Mouse (Mus musculus): ENCODE results near the gene Slc38a2. TPM values are rescaled to one million over a fixed set of nuclear protein-coding genes. Genes with fewer than 3 reads are reported as not detected.

Gene Slc38a2
- total and polyA plus RNA-seq, 2 experiments = 22.1 to 73.9 TPM

DNA sequence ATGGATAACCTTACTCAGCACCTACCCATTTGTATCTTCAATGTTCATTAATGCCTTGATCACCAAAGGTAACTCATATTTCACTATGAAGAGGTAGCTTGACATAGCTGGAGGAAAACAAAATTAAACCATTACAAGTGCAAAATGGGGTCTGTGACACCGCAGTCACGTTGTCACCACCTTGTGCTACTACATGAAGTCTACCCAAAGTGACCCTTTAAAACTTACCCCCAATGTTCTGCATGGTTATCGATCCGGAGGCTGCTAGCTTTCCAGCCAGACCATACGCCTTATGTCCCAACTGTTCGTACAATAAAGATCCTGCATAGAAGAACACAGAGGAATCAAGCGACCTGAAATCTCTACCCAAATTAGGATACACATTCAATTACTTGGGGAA, 4.5 kb downstream of the Slc38a2 start:
- no peak for TF ChIP-seq POLR2A (IDR thresholded peaks at IDR 0.05; ENCODE audit: extremely low read depth, insufficient read depth, low read length)
- TF ChIP-seq CTCF (IDR thresholded peaks at IDR 0.05; ENCODE audit: low read depth, low read length) = no peak
- Histone ChIP-seq H3K27me3 (ENCODE audit: control insufficient read depth, insufficient read depth, low read length) (no peaks in the 10 kb centered on the region), H3K9ac (ENCODE audit: low read depth, low read length) (no peak overlapping the region), H3K79me2 (ENCODE audit: control insufficient read depth, insufficient read depth, low read length) (peaks cover 4% of the 10 kb centered on the region; the same call in 1 of the 2 replicates), H3K27ac (replicated peaks; ENCODE audit: insufficient read depth, low read depth, low read length) (no peak overlapping the region), H3K4me3 (ENCODE audit: insufficient read depth, low read depth, low read length) (no peak overlapping the region), H3K4me1 (ENCODE audit: control insufficient read depth, insufficient read depth, low read length) (peaks cover 4% of the 10 kb centered on the region; the same call in 1 of the 2 replicates), H3K36me3 (ENCODE audit: control insufficient read depth, insufficient read depth, low read length) (peaks cover 74% of the 10 kb centered on the region)
- 89% methylated on average over 7 of the region's 7 CpGs for WGBS
- no peak for DNase-seq (ENCODE audit: extremely low read depth, low read depth, low spot score)

DNA sequence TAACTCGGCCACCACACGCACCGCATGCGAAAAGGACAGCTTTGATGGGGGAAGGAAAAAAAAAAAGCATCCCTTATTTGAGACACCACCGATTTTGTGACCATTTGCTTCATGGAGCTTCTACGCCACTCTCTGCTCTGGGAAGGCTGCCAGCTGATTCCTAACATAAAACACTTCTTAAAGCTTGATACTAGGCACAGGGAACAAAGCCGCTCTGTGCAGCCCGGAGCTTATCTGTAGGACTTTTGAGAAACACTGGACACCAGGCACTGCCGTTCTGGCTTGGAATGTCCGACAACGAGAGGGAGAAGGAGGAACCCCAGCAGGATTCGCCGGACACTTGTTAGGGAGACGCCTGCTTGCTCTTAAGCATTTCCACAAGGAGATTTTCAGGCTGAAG, 5.8 kb downstream of the Slc38a2 start:
- no peak for DNase-seq (ENCODE audit: extremely low read depth, low read depth, low spot score)
- WGBS = 77% methylated on average over 14 of the region's 14 CpGs

DNA sequence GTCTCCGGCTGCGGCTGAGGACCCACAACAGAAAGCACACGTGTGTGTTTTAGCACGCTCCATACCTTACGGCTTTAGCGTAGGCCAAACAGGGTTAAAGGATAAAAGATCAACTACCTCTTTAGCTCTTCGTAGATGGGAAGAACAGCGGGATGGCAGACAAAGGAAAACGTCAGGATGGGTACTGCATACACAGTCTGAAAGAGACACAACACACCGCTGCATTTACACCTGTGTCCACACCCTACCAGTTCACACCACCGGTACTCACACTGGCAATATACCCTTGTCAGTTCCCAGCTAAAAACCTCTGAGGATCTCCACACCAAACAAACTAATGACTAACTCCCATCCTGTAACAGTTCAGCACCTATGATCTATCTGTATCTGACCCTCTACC, 7.1 kb downstream of the Slc38a2 start:
- Histone ChIP-seq H3K27ac (replicated peaks; ENCODE audit: insufficient read depth, low read depth, low read length) (no peak overlapping the region), H3K9ac (ENCODE audit: low read depth, low read length) (no peak overlapping the region), H3K27me3 (ENCODE audit: control insufficient read depth, insufficient read depth, low read length) (no peaks in the 10 kb centered on the region), H3K79me2 (ENCODE audit: control insufficient read depth, insufficient read depth, low read length) (no peaks in the 10 kb centered on the region), H3K4me3 (ENCODE audit: insufficient read depth, low read depth, low read length) (no peak overlapping the region), H3K36me3 (ENCODE audit: control insufficient read depth, insufficient read depth, low read length) (peaks cover 87% of the 10 kb centered on the region), H3K4me1 (ENCODE audit: control insufficient read depth, insufficient read depth, low read length) (peaks cover 4% of the 10 kb centered on the region; the same call in 1 of the 2 replicates)
- no peak for TF ChIP-seq CTCF (IDR thresholded peaks at IDR 0.05; ENCODE audit: low read depth, low read length)
- TF ChIP-seq POLR2A (IDR thresholded peaks at IDR 0.05; ENCODE audit: extremely low read depth, insufficient read depth, low read length) = no peak
- WGBS = 95% methylated on average over 11 of the region's 11 CpGs
- DNase-seq (ENCODE audit: extremely low read depth, low read depth, low spot score) = no peak

More for the DNA sequence above, 5.8 kb downstream of the Slc38a2 start:
- peaks cover 4% of the 10 kb centered on the region; the same call in 1 of the 2 replicates for H3K4me1 ChIP-seq (ENCODE audit: control insufficient read depth, insufficient read depth, low read length)
- H3K36me3 ChIP-seq (ENCODE audit: control insufficient read depth, insufficient read depth, low read length) = peaks cover 84% of the 10 kb centered on the region
- no peak overlapping the region for H3K4me3 ChIP-seq (ENCODE audit: insufficient read depth, low read depth, low read length)
- H3K79me2 ChIP-seq (ENCODE audit: control insufficient read depth, insufficient read depth, low read length) = peaks cover 4% of the 10 kb centered on the region; the same call in 1 of the 2 replicates
- TF ChIP-seq CTCF (IDR thresholded peaks at IDR 0.05; ENCODE audit: low read depth, low read length) = no peak
- TF ChIP-seq POLR2A (IDR thresholded peaks at IDR 0.05; ENCODE audit: extremely low read depth, insufficient read depth, low read length) = no peak
- no peak overlapping the region for H3K27ac ChIP-seq (replicated peaks; ENCODE audit: insufficient read depth, low read depth, low read length)
- no peaks in the 10 kb centered on the region for H3K27me3 ChIP-seq (ENCODE audit: control insufficient read depth, insufficient read depth, low read length)
- H3K9ac ChIP-seq (ENCODE audit: low read depth, low read length) = no peak overlapping the region

DNA sequence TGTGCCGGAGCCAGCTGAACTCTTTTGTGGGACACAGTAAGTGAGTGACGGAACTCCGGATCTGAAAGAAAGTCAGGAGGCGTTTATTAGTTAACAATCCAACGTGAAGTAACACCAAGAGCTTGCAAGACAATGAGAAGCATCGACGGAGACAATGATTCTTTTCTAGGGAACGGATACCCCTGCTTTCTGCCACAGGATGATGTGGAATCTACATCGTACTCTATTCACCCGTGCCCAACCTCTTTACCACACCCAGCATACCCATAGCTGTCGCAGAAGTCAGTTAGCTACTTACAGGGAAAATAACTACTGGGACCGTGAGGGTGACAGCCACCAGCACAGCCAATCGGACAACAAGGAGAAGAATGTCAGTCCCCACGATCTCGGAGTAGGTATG, 8.1 kb downstream of the Slc38a2 start:
- DNase-seq (ENCODE audit: extremely low read depth, low read depth, low spot score) = no peak
- peaks cover 4% of the 10 kb centered on the region; the same call in 1 of the 2 replicates for H3K4me1 ChIP-seq (ENCODE audit: control insufficient read depth, insufficient read depth, low read length)
- H3K4me3 ChIP-seq (ENCODE audit: insufficient read depth, low read depth, low read length) = no peak overlapping the region
- H3K27ac ChIP-seq (replicated peaks; ENCODE audit: insufficient read depth, low read depth, low read length) = no peak overlapping the region
- H3K79me2 ChIP-seq (ENCODE audit: control insufficient read depth, insufficient read depth, low read length) = no peaks in the 10 kb centered on the region
- H3K27me3 ChIP-seq (ENCODE audit: control insufficient read depth, insufficient read depth, low read length) = no peaks in the 10 kb centered on the region
- 94% methylated on average over 15 of the region's 15 CpGs for WGBS
- H3K36me3 ChIP-seq (ENCODE audit: control insufficient read depth, insufficient read depth, low read length) = peaks cover 82% of the 10 kb centered on the region
- TF ChIP-seq CTCF (IDR thresholded peaks at IDR 0.05; ENCODE audit: low read depth, low read length) (no peak), POLR2A (IDR thresholded peaks at IDR 0.05; ENCODE audit: extremely low read depth, insufficient read depth, low read length) (no peak)
- H3K9ac ChIP-seq (ENCODE audit: low read depth, low read length) = no peak overlapping the region

DNA sequence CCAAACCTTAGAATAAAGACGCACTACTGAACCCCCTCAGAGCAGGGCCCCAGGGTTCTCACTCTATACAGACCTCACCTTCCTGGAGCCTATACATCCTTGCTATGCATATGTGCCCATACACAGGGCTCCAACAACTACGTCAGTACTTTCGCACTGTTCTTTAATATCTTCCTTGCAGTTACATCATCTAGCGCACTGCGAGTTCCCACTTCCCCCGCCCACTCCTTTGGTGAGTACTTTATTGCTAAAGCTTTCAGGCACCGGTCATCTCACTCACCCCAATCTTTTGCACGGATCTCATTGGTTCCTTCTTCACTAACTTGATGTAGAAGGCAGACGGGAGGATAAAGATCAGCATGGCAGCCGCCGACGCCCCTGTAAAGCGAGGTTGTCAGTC, 8.7 kb downstream of the Slc38a2 start:
- no peak for TF ChIP-seq POLR2A (IDR thresholded peaks at IDR 0.05; ENCODE audit: extremely low read depth, insufficient read depth, low read length)
- TF ChIP-seq CTCF (IDR thresholded peaks at IDR 0.05; ENCODE audit: low read depth, low read length) = no peak
- Histone ChIP-seq H3K27ac (replicated peaks; ENCODE audit: insufficient read depth, low read depth, low read length) (no peak overlapping the region), H3K9ac (ENCODE audit: low read depth, low read length) (no peak overlapping the region), H3K4me3 (ENCODE audit: insufficient read depth, low read depth, low read length) (no peak overlapping the region), H3K36me3 (ENCODE audit: control insufficient read depth, insufficient read depth, low read length) (peaks cover 77% of the 10 kb centered on the region), H3K79me2 (ENCODE audit: control insufficient read depth, insufficient read depth, low read length) (no peaks in the 10 kb centered on the region), H3K27me3 (ENCODE audit: control insufficient read depth, insufficient read depth, low read length) (no peaks in the 10 kb centered on the region), H3K4me1 (ENCODE audit: control insufficient read depth, insufficient read depth, low read length) (peaks cover 3% of the 10 kb centered on the region; the same call in 1 of the 2 replicates)
- WGBS = 89% methylated on average over 13 of the region's 13 CpGs
- DNase-seq (ENCODE audit: extremely low read depth, low read depth, low spot score) = no peak

DNA sequence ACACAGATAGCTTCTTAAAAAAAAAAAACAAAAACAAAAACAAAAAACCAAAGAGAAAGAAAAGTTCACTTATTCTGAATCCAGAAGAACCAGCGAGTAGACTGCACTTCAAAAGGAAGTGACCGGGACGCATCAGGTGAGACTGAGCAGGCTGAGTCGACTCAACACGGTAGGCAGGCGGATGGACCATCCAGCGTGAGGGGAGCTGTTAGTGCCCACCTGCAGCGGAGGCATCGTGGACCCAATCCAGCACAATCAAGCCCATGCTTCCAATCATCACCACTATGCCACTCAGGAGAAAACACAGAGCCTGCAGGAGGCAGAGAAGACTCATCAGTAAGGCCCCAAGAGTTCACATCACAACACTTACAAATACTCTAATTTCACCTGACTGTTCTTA, 9.6 kb downstream of the Slc38a2 start:
- Histone ChIP-seq H3K36me3 (ENCODE audit: control insufficient read depth, insufficient read depth, low read length) (peaks cover 68% of the 10 kb centered on the region), H3K79me2 (ENCODE audit: control insufficient read depth, insufficient read depth, low read length) (no peaks in the 10 kb centered on the region), H3K4me3 (ENCODE audit: insufficient read depth, low read depth, low read length) (no peak overlapping the region), H3K27me3 (ENCODE audit: control insufficient read depth, insufficient read depth, low read length) (no peaks in the 10 kb centered on the region), H3K9ac (ENCODE audit: low read depth, low read length) (no peak overlapping the region), H3K4me1 (ENCODE audit: control insufficient read depth, insufficient read depth, low read length) (no peaks in the 10 kb centered on the region), H3K27ac (replicated peaks; ENCODE audit: insufficient read depth, low read depth, low read length) (no peak overlapping the region)
- TF ChIP-seq POLR2A (IDR thresholded peaks at IDR 0.05; ENCODE audit: extremely low read depth, insufficient read depth, low read length) (no peak), CTCF (IDR thresholded peaks at IDR 0.05; ENCODE audit: low read depth, low read length) (no peak)
- DNase-seq (ENCODE audit: extremely low read depth, low read depth, low spot score) = no peak
- WGBS = 93% methylated on average over 9 of the region's 9 CpGs

All from liver, adult 2 months (tissue).